Mouse (Mus musculus): Measurements from ENCODE around the gene Zfyve28. TPM values are rescaled to one million over a fixed set of nuclear protein-coding genes. Genes with fewer than 3 reads are reported as not detected.

Zfyve28 gene
- polyA plus RNA-seq (2012; ENCODE audit: low replicate concordance): 0.71 and 1.8 TPM in 2 replicates

GRCm38 (mm10) chr5:34288154-34288716, at the start of gene Zfyve28, which contains the start of gene Cfap99:
Zfyve28 (minus strand) TSS chr5:34288449.
Cfap99 (plus strand) TSS chr5:34288600.

GRCm38 (mm10) chr5:34336097-34336774, 48.0 kb upstream of the Zfyve28 start, which contains the start of gene Rnf4:
Rnf4 (plus strand) TSS chr5:34336289.

GRCm38 (mm10) chr5:34187601-34188316, 100.5 kb downstream of the Zfyve28 start, which contains the start of gene Mxd4:
Mxd4 (minus strand) TSS chr5:34187720.

GRCm38 (mm10) chr5:34168950-34169891, 119.0 kb downstream of the Zfyve28 start, which contains the start of the genes Poln and Haus3:
Poln (minus strand) TSS chr5:34169448.
Haus3 (minus strand) TSS chr5:34169527.

Other genes starting within 250 kb of the Zfyve28 start
- gene Poln, start 119.0 kb downstream of the Zfyve28 start, polyA plus RNA-seq (2012; ENCODE audit: low replicate concordance): 0.15 TPM in 1 of 2 replicates, not detected in the other
- gene Haus3, start 118.9 kb downstream of the Zfyve28 start, polyA plus RNA-seq (2012; ENCODE audit: low replicate concordance): 0.23 and 0.92 TPM in 2 replicates
- gene Mxd4, start 100.7 kb downstream of the Zfyve28 start, polyA plus RNA-seq (2012; ENCODE audit: low replicate concordance): 18.2 and 32.0 TPM in 2 replicates
- gene Cfap99, start 151 bp upstream of the Zfyve28 start, polyA plus RNA-seq (2012; ENCODE audit: low replicate concordance): not detected in 2 replicates
- gene Rnf4, start 47.8 kb upstream of the Zfyve28 start, polyA plus RNA-seq (2012; ENCODE audit: low replicate concordance): 12.1 and 21.7 TPM in 2 replicates
- 15.1 and 17.8 TPM in 2 replicates for gene Fam193a, start 81.5 kb upstream of the Zfyve28 start, polyA plus RNA-seq (2012; ENCODE audit: low replicate concordance)
- 2.8 and 3.1 TPM in 2 replicates for gene Tnip2, start 225.5 kb upstream of the Zfyve28 start, polyA plus RNA-seq (2012; ENCODE audit: low replicate concordance)
- 20.9 and 24.2 TPM in 2 replicates for gene Sh3bp2, start 237.4 kb upstream of the Zfyve28 start, polyA plus RNA-seq (2012; ENCODE audit: low replicate concordance)